Mouse (Mus musculus) spleen, adult 2 months (tissue): Measurements from ENCODE around the gene Cc2d1b.

Source experiments
- CTCF ChIP-seq: fragments of 200-500 bp; IDR thresholded peaks from 2 replicates; pipeline ENCODE4 v1.5.1; 2011; ENCODE audit warnings: mild to moderate bottlenecking, inconsistent platforms; ENCODE audit not compliant: insufficient read depth, insufficient read length, insufficient replicate concordance; ENCODE audit errors: extremely low read depth
- POLR2A ChIP-seq: fragments of 200-500 bp; IDR thresholded peaks from 2 replicates; pipeline ENCODE4 v1.6.1; 2011; ENCODE audit warnings: low read depth, low read length, inconsistent platforms

- TF ChIP-seq CTCF (no peak), POLR2A (no peak)
These were observed 8.8 kb upstream of the Cc2d1b start for GRCm38 (mm10) chr4:108610935-108611334.
